Mouse (Mus musculus): ENCODE measurements around the gene Taok2. TPM values are rescaled to one million over a fixed set of nuclear protein-coding genes. Genes with fewer than 3 reads are reported as not detected.

Gene Taok2
- not detected in 2 replicates for polyA plus RNA-seq (2012; ENCODE audit: insufficient read depth, insufficient read length, low replicate concordance, missing spikeins)

DNA sequence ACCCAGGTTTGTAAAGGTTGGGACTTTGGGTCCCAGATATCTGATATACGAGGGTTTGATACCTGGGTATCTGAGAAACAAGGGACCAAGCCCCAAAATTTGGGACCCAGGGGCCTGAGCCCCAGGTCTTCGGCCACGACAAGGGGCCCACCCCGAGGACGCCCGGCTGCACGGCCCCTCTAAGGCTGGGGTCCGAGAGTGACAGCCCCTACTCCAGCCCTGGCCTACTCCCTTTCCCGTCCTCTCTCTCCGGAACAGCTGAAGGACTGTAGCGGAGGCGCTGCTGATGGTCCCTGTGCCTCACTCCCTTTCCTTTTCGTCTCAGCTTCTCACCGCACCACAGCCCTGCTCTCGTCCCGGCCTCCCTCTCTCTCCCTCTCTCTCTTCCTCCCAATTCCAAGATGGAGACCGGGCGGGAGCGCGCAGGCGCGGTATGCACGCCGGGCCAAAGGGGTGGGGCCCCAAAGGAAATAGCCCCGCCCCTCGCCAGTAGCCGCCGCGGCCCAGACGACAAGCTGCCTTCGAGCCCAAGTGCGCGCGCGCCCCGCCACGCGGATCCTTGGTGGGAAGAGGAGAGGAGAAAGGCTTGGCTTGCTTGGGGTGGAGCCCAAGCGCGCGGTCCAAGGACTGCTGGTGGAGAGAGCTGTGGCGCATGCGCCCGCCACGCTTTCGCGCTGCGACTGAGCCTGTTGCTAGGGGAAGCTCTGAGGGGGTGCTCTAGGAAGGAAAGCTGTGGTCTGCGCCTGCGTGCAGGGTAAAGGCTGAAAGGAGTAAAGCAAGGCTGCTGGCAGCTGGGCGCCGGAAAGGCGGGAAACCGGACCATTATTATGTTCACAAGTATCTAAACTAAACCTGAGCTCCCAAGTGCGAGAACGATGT, at the start of gene Taok2:
Taok2 (minus strand) TSS at position 418 of the 879 bp plus-strand sequence.
- TF ChIP-seq CTCF (IDR thresholded peaks at IDR 0.05; ENCODE audit: insufficient read depth, low read depth, low read length) = no peak
- peak; percentile 97 for TF ChIP-seq POLR2A (IDR thresholded peaks at IDR 0.05; ENCODE audit: insufficient read depth, low read depth, low read length)
- WGBS = under 1% methylated on average over 56 of the region's 56 CpGs
- peaks cover 13% of the 10 kb centered on the region for H3K4me1 ChIP-seq (ENCODE audit: control insufficient read depth, insufficient read depth, low read length)
- peak within 1 kb of the TSS; percentile 94 for H3K4me3 ChIP-seq (ENCODE audit: insufficient read depth, low read depth, low read length)
- H3K27ac ChIP-seq (ENCODE audit: insufficient read depth, low read depth, low read length) = peak within 1 kb of the TSS; percentile 98

DNA sequence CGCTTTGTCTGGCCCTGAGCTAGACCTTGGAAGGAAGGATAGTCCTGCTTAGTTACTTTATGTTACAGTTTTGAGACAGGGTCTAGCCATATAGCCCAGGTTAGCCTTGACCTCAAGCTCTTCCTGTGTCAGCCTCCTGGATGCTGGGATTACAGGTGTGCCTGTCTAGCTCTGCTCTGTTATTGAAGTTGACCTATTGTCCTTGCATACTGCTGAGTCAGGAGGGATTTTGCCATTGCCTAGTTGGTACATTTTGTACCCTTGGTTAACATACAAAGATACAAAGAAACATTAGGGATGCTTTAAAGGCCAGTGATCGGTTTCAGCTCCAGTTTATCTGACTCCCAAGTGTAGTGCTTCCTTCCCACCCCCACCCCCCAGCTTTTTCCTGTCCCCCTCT, 48.1 kb upstream of the Taok2 start:
- Histone ChIP-seq H3K27ac (ENCODE audit: insufficient read depth, low read depth, low read length) (no peak overlapping the region), H3K4me3 (ENCODE audit: insufficient read depth, low read depth, low read length) (no peak overlapping the region), H3K4me1 (ENCODE audit: control insufficient read depth, insufficient read depth, low read length) (peaks cover 5% of the 10 kb centered on the region; the same call in 1 of the 2 replicates)
- WGBS = 85% methylated on average over 2 of the region's 2 CpGs
- TF ChIP-seq POLR2A (IDR thresholded peaks at IDR 0.05; ENCODE audit: insufficient read depth, low read depth, low read length) (no peak), CTCF (IDR thresholded peaks at IDR 0.05; ENCODE audit: insufficient read depth, low read depth, low read length) (no peak)

DNA sequence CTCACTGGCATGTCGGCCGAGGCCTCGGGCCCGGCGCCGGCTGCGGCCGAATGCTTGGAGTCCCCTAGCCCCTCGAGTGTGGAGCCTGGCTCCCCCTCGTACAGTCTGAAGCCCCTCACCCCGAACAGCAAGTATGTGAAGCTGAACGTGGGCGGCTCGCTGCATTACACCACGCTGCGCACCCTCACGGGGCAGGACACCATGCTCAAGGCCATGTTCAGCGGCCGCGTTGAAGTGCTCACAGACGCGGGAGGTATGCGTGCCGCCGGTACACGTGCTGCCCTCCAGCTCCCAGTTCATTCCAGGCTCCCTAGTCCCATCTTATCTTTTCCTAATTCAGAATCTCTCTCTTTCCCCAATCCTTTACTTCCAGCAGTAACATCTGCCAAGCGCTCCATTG, 44.5 kb upstream of the Taok2 start:
- no peak for TF ChIP-seq CTCF (IDR thresholded peaks at IDR 0.05; ENCODE audit: insufficient read depth, low read depth, low read length)
- TF ChIP-seq POLR2A (IDR thresholded peaks at IDR 0.05; ENCODE audit: insufficient read depth, low read depth, low read length) = no peak
- no peak overlapping the region for H3K27ac ChIP-seq (ENCODE audit: insufficient read depth, low read depth, low read length)
- H3K4me1 ChIP-seq (ENCODE audit: control insufficient read depth, insufficient read depth, low read length) = peaks cover 5% of the 10 kb centered on the region; the same call in 1 of the 2 replicates
- under 1% methylated on average over 27 of the region's 27 CpGs for WGBS
- H3K4me3 ChIP-seq (ENCODE audit: insufficient read depth, low read depth, low read length) = peak overlapping the region; percentile 61

DNA sequence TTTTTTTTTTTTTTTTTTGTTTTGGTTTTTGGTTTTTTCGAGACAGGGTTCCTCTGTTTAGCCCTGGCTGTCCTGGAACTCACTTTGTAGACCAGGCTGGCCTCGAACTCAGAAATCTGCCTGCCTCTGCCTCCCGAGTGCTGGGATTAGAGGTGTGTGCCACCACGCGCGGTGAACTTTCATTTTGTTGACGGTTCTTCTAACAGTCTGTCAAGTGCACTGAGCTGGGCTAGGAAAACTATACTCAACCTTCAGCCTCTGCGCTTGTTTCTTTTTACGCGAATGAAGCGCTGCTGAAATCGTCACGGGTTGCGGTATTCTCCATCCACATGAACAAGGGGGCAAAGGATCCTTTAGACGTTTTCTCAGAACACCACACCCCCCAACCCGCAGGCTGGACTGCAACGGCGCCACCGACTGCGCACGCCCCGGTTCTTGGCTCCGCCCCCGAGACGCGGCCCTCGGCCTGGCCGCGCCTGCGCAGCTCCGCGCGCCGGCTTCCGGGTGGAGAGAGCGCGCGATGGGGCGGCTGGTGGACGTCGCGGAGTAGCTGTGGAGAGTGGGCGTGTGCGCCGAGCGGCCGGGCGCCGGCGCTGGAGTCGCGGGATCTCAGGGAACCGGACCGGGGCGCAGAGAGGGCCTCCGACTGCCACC, 44.0 kb upstream of the Taok2 start, which contains the start of gene Kctd13:
Kctd13 (plus strand) TSS at position 496 of the 654 bp plus-strand sequence.
- Histone ChIP-seq H3K27ac (ENCODE audit: insufficient read depth, low read depth, low read length) (peak within 1 kb of the TSS; percentile 32; the same call in 1 of the 2 replicates), H3K4me3 (ENCODE audit: insufficient read depth, low read depth, low read length) (peak within 1 kb of the TSS; percentile 61), H3K4me1 (ENCODE audit: control insufficient read depth, insufficient read depth, low read length) (peaks cover 5% of the 10 kb centered on the region; the same call in 1 of the 2 replicates)
- TF ChIP-seq CTCF (IDR thresholded peaks at IDR 0.05; ENCODE audit: insufficient read depth, low read depth, low read length) = no peak
- TF ChIP-seq POLR2A (IDR thresholded peaks at IDR 0.05; ENCODE audit: insufficient read depth, low read depth, low read length) = peak; percentile 80
- 2% methylated on average over 56 of the region's 56 CpGs for WGBS

DNA sequence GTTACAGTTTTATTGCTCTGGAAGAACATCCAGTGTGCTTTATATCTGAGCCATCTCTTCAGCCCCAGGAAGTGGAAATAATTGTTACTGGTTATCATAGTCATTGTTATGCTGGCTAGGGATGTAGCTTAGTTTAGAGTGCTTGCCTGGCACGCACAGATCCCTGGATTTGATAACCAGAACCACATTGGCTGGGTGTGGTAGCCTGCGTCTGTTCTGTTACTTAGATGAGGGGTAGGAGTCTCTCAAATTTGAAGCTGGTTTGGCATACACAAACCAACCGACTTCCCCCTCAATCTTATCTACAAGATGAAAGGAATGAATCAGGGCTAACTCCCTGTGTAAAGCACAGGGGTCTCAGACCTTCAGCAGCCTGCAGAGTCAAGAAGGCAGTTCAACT, 41.8 kb upstream of the Taok2 start:
- H3K4me3 ChIP-seq (ENCODE audit: insufficient read depth, low read depth, low read length) = no peak overlapping the region
- peaks cover 10% of the 10 kb centered on the region; the same call in 1 of the 2 replicates for H3K4me1 ChIP-seq (ENCODE audit: control insufficient read depth, insufficient read depth, low read length)
- WGBS = 68% methylated on average over 3 of the region's 3 CpGs
- TF ChIP-seq CTCF (IDR thresholded peaks at IDR 0.05; ENCODE audit: insufficient read depth, low read depth, low read length) (no peak), POLR2A (IDR thresholded peaks at IDR 0.05; ENCODE audit: insufficient read depth, low read depth, low read length) (no peak)
- no peak overlapping the region for H3K27ac ChIP-seq (ENCODE audit: insufficient read depth, low read depth, low read length)

DNA sequence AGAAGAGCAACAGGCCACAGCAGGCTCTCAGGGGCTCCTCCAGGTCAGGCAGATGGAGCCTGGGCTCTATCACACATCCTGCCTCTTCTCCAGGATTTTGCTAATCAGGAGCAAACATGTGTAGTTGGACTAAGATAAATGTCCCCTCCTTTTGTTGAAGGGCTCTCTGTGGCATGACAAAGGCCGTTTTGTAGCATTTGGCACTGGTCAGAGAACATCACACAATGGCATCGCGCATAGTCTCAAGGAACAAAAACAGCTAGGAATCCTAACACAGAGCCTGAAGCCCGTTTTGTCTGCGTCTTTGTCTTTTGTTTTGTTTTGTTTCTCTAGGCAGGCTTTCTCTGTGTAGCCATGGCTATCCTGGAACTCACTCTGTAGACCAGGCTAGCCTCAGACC, 39.5 kb upstream of the Taok2 start:
- TF ChIP-seq CTCF (IDR thresholded peaks at IDR 0.05; ENCODE audit: insufficient read depth, low read depth, low read length) = no peak
- TF ChIP-seq POLR2A (IDR thresholded peaks at IDR 0.05; ENCODE audit: insufficient read depth, low read depth, low read length) = no peak

DNA sequence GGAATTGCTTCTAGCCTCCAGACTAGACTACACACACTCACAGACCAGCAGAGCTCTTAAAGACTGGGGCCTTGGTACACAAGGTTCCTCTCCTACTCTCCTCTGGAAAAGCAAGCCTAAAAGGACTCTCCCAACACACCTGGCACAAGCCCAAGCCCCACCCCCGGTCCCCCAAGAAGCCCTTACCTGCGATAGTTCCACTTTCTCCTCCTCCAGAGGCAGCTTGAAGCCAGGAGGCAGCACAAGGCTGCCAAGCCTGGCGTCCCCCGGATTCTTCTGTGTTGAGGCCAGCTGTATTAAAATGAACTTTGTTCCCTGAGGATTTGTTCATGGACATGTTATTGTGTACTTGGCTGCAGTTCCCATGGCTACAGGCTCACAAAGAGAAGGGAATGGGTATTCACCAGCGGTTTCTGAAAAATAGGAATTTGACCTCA, 38.1 kb upstream of the Taok2 start, which contains the start of gene Tmem219:
Tmem219 (minus strand) TSS at position 294 of the 437 bp plus-strand sequence.
- no peak for TF ChIP-seq CTCF (IDR thresholded peaks at IDR 0.05; ENCODE audit: insufficient read depth, low read depth, low read length)
- TF ChIP-seq POLR2A (IDR thresholded peaks at IDR 0.05; ENCODE audit: insufficient read depth, low read depth, low read length) = no peak
- H3K27ac ChIP-seq (ENCODE audit: insufficient read depth, low read depth, low read length) = no peak within 1 kb of the TSS
- peaks cover 5% of the 10 kb centered on the region; the same call in 1 of the 2 replicates for H3K4me1 ChIP-seq (ENCODE audit: control insufficient read depth, insufficient read depth, low read length)
- 20% methylated on average over 5 of the region's 5 CpGs for WGBS
- H3K4me3 ChIP-seq (ENCODE audit: insufficient read depth, low read depth, low read length) = no peak within 1 kb of the TSS

More for the DNA sequence above, 39.5 kb upstream of the Taok2 start:
- WGBS = 59% methylated on average over 5 of the region's 5 CpGs
- H3K27ac ChIP-seq (ENCODE audit: insufficient read depth, low read depth, low read length) = no peak overlapping the region
- H3K4me3 ChIP-seq (ENCODE audit: insufficient read depth, low read depth, low read length) = no peak overlapping the region
- peaks cover 5% of the 10 kb centered on the region; the same call in 1 of the 2 replicates for H3K4me1 ChIP-seq (ENCODE audit: control insufficient read depth, insufficient read depth, low read length)

DNA sequence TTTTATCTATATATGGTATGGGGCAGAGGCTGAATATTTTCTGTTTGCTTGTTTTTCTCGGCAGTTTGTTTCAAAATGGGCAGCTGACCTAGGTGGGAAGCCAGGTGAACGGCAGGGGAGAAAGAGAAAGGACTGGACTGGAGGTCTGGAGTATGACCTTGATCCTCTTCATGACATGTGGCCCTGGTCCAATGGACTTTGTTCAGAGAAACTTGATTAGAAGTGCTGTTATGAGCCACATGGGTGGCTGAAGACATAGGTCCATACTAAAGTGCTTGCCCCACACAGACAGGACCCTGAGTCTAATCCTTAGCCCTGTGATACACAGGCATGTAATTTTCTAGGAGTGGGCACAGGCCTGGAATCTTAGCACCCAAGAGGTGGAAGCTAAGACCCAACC, 37.1 kb upstream of the Taok2 start:
- no peak overlapping the region for H3K4me3 ChIP-seq (ENCODE audit: insufficient read depth, low read depth, low read length)
- 90% methylated on average over 2 of the region's 2 CpGs for WGBS
- H3K4me1 ChIP-seq (ENCODE audit: control insufficient read depth, insufficient read depth, low read length) = peaks cover 5% of the 10 kb centered on the region; the same call in 1 of the 2 replicates
- no peak overlapping the region for H3K27ac ChIP-seq (ENCODE audit: insufficient read depth, low read depth, low read length)
- TF ChIP-seq POLR2A (IDR thresholded peaks at IDR 0.05; ENCODE audit: insufficient read depth, low read depth, low read length) (no peak), CTCF (IDR thresholded peaks at IDR 0.05; ENCODE audit: insufficient read depth, low read depth, low read length) (no peak)

Data from olfactory bulb, adult 2 months (tissue).